Mouse (Mus musculus) cortical plate, adult 2 months (tissue): Measurements from ENCODE around the gene Cysrt1.

Experiments used
- CTCF ChIP-seq: fragments of 200-500 bp; IDR thresholded peaks from 2 replicates; pipeline ENCODE4 v1.5.1; 2011; ENCODE audit warnings: mild to moderate bottlenecking, control low read depth, low read length; ENCODE audit not compliant: insufficient read depth; ENCODE audit errors: extremely low read depth
- POLR2A ChIP-seq: fragments of 200-500 bp; IDR thresholded peaks from 2 replicates; pipeline ENCODE4 v1.6.1; 2011; ENCODE audit warnings: mild to moderate bottlenecking, low read length, control low read depth; ENCODE audit not compliant: insufficient read depth; ENCODE audit errors: extremely low read depth

GRCm38 (mm10) chr2:25226864-25227263 lies 15.4 kb downstream of the Cysrt1 start:
- no peak for TF ChIP-seq CTCF
- TF ChIP-seq POLR2A = no peak
